Mouse (Mus musculus) c-Kit-positive CD71-negative TER-119-negative erythroid progenitor cells, embryonic 14.5 days (primary cell): ENCODE measurements around the gene Tgfbr3.
"Not testable (repeated sequence)": the region's sequence is repeated elsewhere in the genome, so short reads cannot be mapped to it uniquely, and the experiment has no call there.

Experiments used
- DNase-seq: peaks from one replicate; pipeline ENCODE4 v3.0.0-alpha.2; 2013; ENCODE audit warnings: low read depth

Tgfbr3 gene

GRCm38 (mm10) chr5:107240276-107240675, 49.2 kb downstream of the Tgfbr3 start:
- no peak for DNase-seq

GRCm38 (mm10) chr5:107237971-107238426, 51.4 kb downstream of the Tgfbr3 start:
- DNase-seq: no peak

GRCm38 (mm10) chr5:107236975-107237374, 52.5 kb downstream of the Tgfbr3 start:
- no peak for DNase-seq

GRCm38 (mm10) chr5:107236039-107236438, 53.4 kb downstream of the Tgfbr3 start:
- DNase-seq: no peak

GRCm38 (mm10) chr5:107233366-107234354, 55.8 kb downstream of the Tgfbr3 start:
- DNase-seq: no peak

GRCm38 (mm10) chr5:107230189-107230588, 59.2 kb downstream of the Tgfbr3 start:
- no peak for DNase-seq

GRCm38 (mm10) chr5:107229037-107229436, 60.4 kb downstream of the Tgfbr3 start:
- DNase-seq: no peak

GRCm38 (mm10) chr5:107227580-107227979, 61.8 kb downstream of the Tgfbr3 start:
- DNase-seq: no peak

GRCm38 (mm10) chr5:107224820-107225417, 64.5 kb downstream of the Tgfbr3 start:
- DNase-seq: no peak

- no peak for DNase-seq
Observed at GRCm38 (mm10) chr5:107224151-107224550, 65.3 kb downstream of the Tgfbr3 start.

- DNase-seq: not testable (repeated sequence)
Observed at GRCm38 (mm10) chr5:107223483-107223882, 65.9 kb downstream of the Tgfbr3 start.

GRCm38 (mm10) chr5:107223029-107223428, 66.4 kb downstream of the Tgfbr3 start:
- DNase-seq: no peak

- no peak for DNase-seq
Observed at GRCm38 (mm10) chr5:107222670-107223005, 66.8 kb downstream of the Tgfbr3 start.

GRCm38 (mm10) chr5:107221892-107222669, 67.3 kb downstream of the Tgfbr3 start:
- DNase-seq: no peak

- DNase-seq: no peak
Observed at GRCm38 (mm10) chr5:107220936-107221335, 68.5 kb downstream of the Tgfbr3 start.

- no peak for DNase-seq
Observed at GRCm38 (mm10) chr5:107219883-107220282, 69.5 kb downstream of the Tgfbr3 start.

- DNase-seq: no peak
Observed at GRCm38 (mm10) chr5:107219318-107219717, 70.1 kb downstream of the Tgfbr3 start.

GRCm38 (mm10) chr5:107218594-107218993, 70.8 kb downstream of the Tgfbr3 start:
- DNase-seq: no peak

- no peak for DNase-seq
Observed at GRCm38 (mm10) chr5:107217139-107217538, 72.3 kb downstream of the Tgfbr3 start.

GRCm38 (mm10) chr5:107213373-107214132, 75.9 kb downstream of the Tgfbr3 start:
- no peak for DNase-seq

- DNase-seq: no peak
Observed at GRCm38 (mm10) chr5:107211830-107212370, 77.5 kb downstream of the Tgfbr3 start.
